Mouse (Mus musculus): ENCODE data around the gene Smim1. TPM values are rescaled to one million over a fixed set of nuclear protein-coding genes. Genes with fewer than 3 reads are reported as not detected.
A peak's percentile ranks its signal among the peaks of the same experiment; 100 is the strongest.

The Smim1 gene
- polyA plus RNA-seq, 1 experiment from 2014 or later, result 93.6 TPM

- no peaks in the 10 kb centered on the region for H3K4me1 ChIP-seq (ENCODE audit: insufficient read depth)
- 26% methylated on average over 3 of the region's 3 CpGs for WGBS (ENCODE audit: insufficient replicate concordance)
- no peak overlapping the region for H3K4me3 ChIP-seq (ENCODE audit: low read depth, low read length)
- DNase-seq (no peak), ATAC-seq (no peak)
- no peak for TF ChIP-seq EP300 (IDR thresholded peaks at IDR 0.05; ENCODE audit: low read depth)
- no peak for TF ChIP-seq CTCF (IDR thresholded peaks at IDR 0.05; ENCODE audit: low read depth)
- no peaks in the 10 kb centered on the region for H3K9me3 ChIP-seq (ENCODE audit: low read length)
- H3K27me3 ChIP-seq (ENCODE audit: insufficient read depth, low read length), result no peaks in the 10 kb centered on the region
- H3K36me3 ChIP-seq (replicated peaks; ENCODE audit: insufficient read depth, low read length), result no peaks in the 10 kb centered on the region
- no peak overlapping the region for H3K9ac ChIP-seq (replicated peaks)
- no peak overlapping the region for H3K27ac ChIP-seq (ENCODE audit: low read depth)
- H3K4me2 ChIP-seq (ENCODE audit: low read depth, low read length), result no peak overlapping the region
Observed at GRCm38 (mm10) chr4:154037123-154037522, 11.1 kb upstream of the Smim1 start.

- H3K4me1 ChIP-seq (ENCODE audit: insufficient read depth), result peaks cover 26% of the 10 kb centered on the region
- DNase-seq (peak; percentile 38), ATAC-seq (no peak)
Observed at GRCm38 (mm10) chr4:154028646-154029045, 2.6 kb upstream of the Smim1 start.

GRCm38 (mm10) chr4:154028066-154028465, 2.0 kb upstream of the Smim1 start:
- no peak overlapping the region for H3K4me2 ChIP-seq (ENCODE audit: low read depth, low read length)
- peaks cover under 1% of the 10 kb centered on the region; the same call in 1 of the 2 replicates for H3K36me3 ChIP-seq (replicated peaks; ENCODE audit: insufficient read depth, low read length)
- no peaks in the 10 kb centered on the region for H3K9me3 ChIP-seq (ENCODE audit: low read length)
- DNase-seq, result no peak
- WGBS (ENCODE audit: insufficient replicate concordance), result 79% methylated on average over 7 of the region's 7 CpGs
- no peak overlapping the region for H3K4me3 ChIP-seq (ENCODE audit: low read depth, low read length)
- TF ChIP-seq EP300 (IDR thresholded peaks at IDR 0.05; ENCODE audit: low read depth) (no peak), CTCF (IDR thresholded peaks at IDR 0.05; ENCODE audit: low read depth) (no peak)
- no peak overlapping the region for H3K9ac ChIP-seq (replicated peaks)
- no peaks in the 10 kb centered on the region for H3K27me3 ChIP-seq (ENCODE audit: insufficient read depth, low read length)
- no peak overlapping the region for H3K27ac ChIP-seq (ENCODE audit: low read depth)
- H3K4me1 ChIP-seq (ENCODE audit: insufficient read depth), result peaks cover 30% of the 10 kb centered on the region
- no peak for ATAC-seq

More at GRCm38 (mm10) chr4:154028646-154029045, 2.6 kb upstream of the Smim1 start:
- H3K27ac ChIP-seq (ENCODE audit: low read depth), result no peak overlapping the region
- no peak overlapping the region for H3K4me3 ChIP-seq (ENCODE audit: low read depth, low read length)
- no peak overlapping the region for H3K9ac ChIP-seq (replicated peaks)
- H3K9me3 ChIP-seq (ENCODE audit: low read length), result no peaks in the 10 kb centered on the region
- H3K27me3 ChIP-seq (ENCODE audit: insufficient read depth, low read length), result no peaks in the 10 kb centered on the region
- H3K4me2 ChIP-seq (ENCODE audit: low read depth, low read length), result no peak overlapping the region
- no peaks in the 10 kb centered on the region for H3K36me3 ChIP-seq (replicated peaks; ENCODE audit: insufficient read depth, low read length)
- TF ChIP-seq CTCF (IDR thresholded peaks at IDR 0.05; ENCODE audit: low read depth), result peak; percentile 74
- TF ChIP-seq EP300 (IDR thresholded peaks at IDR 0.05; ENCODE audit: low read depth), result no peak

- Histone ChIP-seq H3K36me3 (replicated peaks; ENCODE audit: insufficient read depth, low read length) (peaks cover 15% of the 10 kb centered on the region), H3K4me1 (ENCODE audit: insufficient read depth) (peaks cover 31% of the 10 kb centered on the region), H3K27ac (ENCODE audit: low read depth) (peak overlapping the region; percentile 44; the same call in 1 of the 2 replicates), H3K27me3 (ENCODE audit: insufficient read depth, low read length) (no peaks in the 10 kb centered on the region), H3K4me2 (ENCODE audit: low read depth, low read length) (peak overlapping the region; percentile 94), H3K9ac (replicated peaks) (peak overlapping the region; percentile 86), H3K9me3 (ENCODE audit: low read length) (no peaks in the 10 kb centered on the region), H3K4me3 (ENCODE audit: low read depth, low read length) (peak overlapping the region; percentile 84)
- no peak for DNase-seq
- 24% methylated on average over 2 of the region's 2 CpGs for WGBS (ENCODE audit: insufficient replicate concordance)
- TF ChIP-seq EP300 (IDR thresholded peaks at IDR 0.05; ENCODE audit: low read depth), result no peak
- ATAC-seq, result no peak
Observed at GRCm38 (mm10) chr4:154026441-154026761, 371 bp upstream of the Smim1 start.

- peak; percentile 34 for DNase-seq
- Histone ChIP-seq H3K9ac (replicated peaks) (peak overlapping the region; percentile 86), H3K4me1 (ENCODE audit: insufficient read depth) (peaks cover 31% of the 10 kb centered on the region), H3K27me3 (ENCODE audit: insufficient read depth, low read length) (no peaks in the 10 kb centered on the region), H3K4me3 (ENCODE audit: low read depth, low read length) (peak overlapping the region; percentile 84), H3K4me2 (ENCODE audit: low read depth, low read length) (peak overlapping the region; percentile 94), H3K9me3 (ENCODE audit: low read length) (no peaks in the 10 kb centered on the region), H3K36me3 (replicated peaks; ENCODE audit: insufficient read depth, low read length) (peaks cover 26% of the 10 kb centered on the region), H3K27ac (ENCODE audit: low read depth) (peak overlapping the region; percentile 89)
- peak; percentile 3; the same call in 1 of the 2 replicates for ATAC-seq
- WGBS (ENCODE audit: insufficient replicate concordance), result 18% methylated on average over 17 of the region's 17 CpGs
- TF ChIP-seq CTCF (IDR thresholded peaks at IDR 0.05; ENCODE audit: low read depth) (no peak), EP300 (IDR thresholded peaks at IDR 0.05; ENCODE audit: low read depth) (peak; percentile 11; the same call in 1 of the 2 replicates)
Observed at GRCm38 (mm10) chr4:154024729-154025521, 1.1 kb downstream of the Smim1 start.

GRCm38 (mm10) chr4:154023754-154024601, 2.1 kb downstream of the Smim1 start:
- Histone ChIP-seq H3K9me3 (ENCODE audit: low read length) (no peaks in the 10 kb centered on the region), H3K4me1 (ENCODE audit: insufficient read depth) (peaks cover 31% of the 10 kb centered on the region), H3K9ac (replicated peaks) (peak overlapping the region; percentile 86), H3K36me3 (replicated peaks; ENCODE audit: insufficient read depth, low read length) (peaks cover 36% of the 10 kb centered on the region), H3K27me3 (ENCODE audit: insufficient read depth, low read length) (no peaks in the 10 kb centered on the region), H3K27ac (ENCODE audit: low read depth) (peak overlapping the region; percentile 89), H3K4me3 (ENCODE audit: low read depth, low read length) (peak overlapping the region; percentile 84), H3K4me2 (ENCODE audit: low read depth, low read length) (peak overlapping the region; percentile 94)
- ATAC-seq (peak; percentile 83), DNase-seq (peak; percentile 74)
- TF ChIP-seq EP300 (IDR thresholded peaks at IDR 0.05; ENCODE audit: low read depth) (peak; percentile 91), CTCF (IDR thresholded peaks at IDR 0.05; ENCODE audit: low read depth) (no peak)
- whole genome bisulfite sequencing (ENCODE audit: insufficient replicate concordance), result 6% methylated on average over 8 of the region's 8 CpGs
